Mouse (Mus musculus) cerebellum, adult 11-12 months (tissue): ENCODE measurements around the gene Fthl17d.
"Not testable (repeated sequence)": the region's sequence is repeated elsewhere in the genome, so short reads cannot be mapped to it uniquely, and the experiment has no call there.

Source experiments
- DNase-seq: peaks from one replicate; pipeline ENCODE4 v3.0.0; 2022

Gene Fthl17d

GRCm38 (mm10) chrX:8986655-8987054, at the start of gene Fthl17d:
Fthl17d (minus strand) TSS chrX:8986755.
- DNase-seq, result not testable (repeated sequence)

GRCm38 (mm10) chrX:9033193-9033592, 46.6 kb upstream of the Fthl17d start, which contains the start of gene Fthl17e:
Fthl17e (plus strand) TSS chrX:9033493.
- DNase-seq, result not testable (repeated sequence)

GRCm38 (mm10) chrX:9019481-9019880, 32.9 kb upstream of the Fthl17d start:
- no peak for DNase-seq

GRCm38 (mm10) chrX:9016079-9016478, 29.5 kb upstream of the Fthl17d start:
- no peak for DNase-seq

- not testable (repeated sequence) for DNase-seq
Measured at GRCm38 (mm10) chrX:8976459-8976858, 10.1 kb downstream of the Fthl17d start, which contains the start of gene Fthl17c. Fthl17c (minus strand) TSS chrX:8976559.

GRCm38 (mm10) chrX:8964618-8965017, 21.9 kb downstream of the Fthl17d start:
- not testable (repeated sequence) for DNase-seq

GRCm38 (mm10) chrX:8962875-8963274, 23.7 kb downstream of the Fthl17d start, which contains the start of gene Fthl17b:
Fthl17b (minus strand) TSS chrX:8962975.
- DNase-seq, result not testable (repeated sequence)

- peak; percentile 58 for DNase-seq
Measured at GRCm38 (mm10) chrX:8948130-8948805, 38.3 kb downstream of the Fthl17d start.

- DNase-seq, result no peak
Measured at GRCm38 (mm10) chrX:8944041-8944440, 42.5 kb downstream of the Fthl17d start.
